Mouse (Mus musculus): ENCODE measurements around the gene Epc2. TPM values are rescaled to one million over a fixed set of nuclear protein-coding genes. Genes with fewer than 3 reads are reported as not detected.

The Epc2 gene
- total RNA-seq, 2 experiments from 2014 or later = 64.6 to 66.6 TPM

GRCm38 (mm10) chr2:49569862-49570777 lies 118.8 kb downstream of the Epc2 start:
- peak; percentile 40 to 42 for DNase-seq (ENCODE audit: low spot score in 2 of 2)

DNA sequence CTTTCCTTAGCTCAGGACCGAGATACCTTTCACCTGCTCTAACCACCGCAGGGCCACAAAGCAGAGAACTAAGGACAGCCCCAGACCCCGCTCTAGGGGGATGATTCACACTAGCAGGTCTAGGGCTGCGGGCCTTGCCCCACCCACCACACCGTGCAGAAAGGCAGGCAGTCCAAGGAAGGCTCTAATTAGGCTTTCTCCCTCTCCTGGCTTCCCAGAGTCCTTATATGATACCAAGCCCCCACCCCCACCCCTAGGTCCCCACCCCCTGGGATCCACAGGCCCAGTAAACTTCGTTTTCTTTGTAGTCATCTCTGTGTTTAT lies 119.5 kb downstream of the Epc2 start:
- DNase-seq (ENCODE audit: low spot score in 2 of 2) = no peak

GRCm38 (mm10) chr2:49571159-49571920 lies 120.1 kb downstream of the Epc2 start:
- DNase-seq (ENCODE audit: low spot score in 2 of 2) = peak in 1 of 2 experiments; percentile 12

DNA sequence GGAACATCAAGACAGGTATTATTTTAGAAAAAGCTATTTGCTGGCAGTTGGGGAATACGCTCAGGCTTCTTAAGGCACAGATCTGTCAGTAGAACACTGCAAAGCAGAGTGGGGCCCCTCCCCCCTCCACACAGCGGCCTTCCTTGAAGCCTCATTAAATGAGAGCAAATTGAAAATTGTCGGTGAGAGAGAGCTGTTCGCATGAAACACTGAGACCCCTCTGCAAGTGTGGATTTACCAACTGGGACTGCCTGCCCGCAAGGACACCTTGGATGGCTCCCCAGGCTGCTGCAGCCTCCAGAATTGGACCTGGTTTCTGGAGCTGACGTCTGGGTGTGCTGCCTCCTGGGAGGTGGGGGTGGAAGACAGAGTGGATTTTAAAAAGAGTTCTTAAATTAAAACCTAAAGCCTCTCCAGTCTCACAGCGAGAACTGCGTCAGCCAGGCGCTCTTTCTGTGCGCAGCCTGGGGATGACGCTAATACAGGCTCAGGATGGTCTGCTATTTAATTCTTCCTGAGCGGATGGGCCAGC lies 120.9 kb downstream of the Epc2 start:
- DNase-seq (ENCODE audit: low spot score in 2 of 2) = peak; percentile 66 to 82

GRCm38 (mm10) chr2:49572684-49573083 lies 121.4 kb downstream of the Epc2 start:
- DNase-seq (ENCODE audit: low spot score in 2 of 2) = no peak

DNA sequence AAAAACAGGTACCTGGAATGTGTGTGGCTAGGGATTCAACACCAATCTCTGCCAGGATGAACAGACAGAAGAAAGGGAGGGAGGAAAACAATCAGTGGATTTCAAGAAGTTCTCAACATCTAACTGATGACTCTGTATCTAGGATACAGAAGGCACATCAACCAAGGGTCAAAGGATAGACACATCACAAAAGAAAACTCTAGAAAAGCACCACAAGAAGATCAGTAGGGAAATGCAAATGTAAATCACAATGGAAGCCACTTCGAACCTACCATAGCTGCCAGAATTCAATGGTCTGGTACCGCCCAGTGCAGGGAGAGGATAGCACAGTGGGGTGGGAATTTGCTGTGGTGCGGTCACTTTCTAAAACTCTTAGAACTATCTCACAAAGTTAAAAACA lies 122.0 kb downstream of the Epc2 start:
- no peak for DNase-seq (ENCODE audit: low spot score in 2 of 2)

- DNase-seq (ENCODE audit: low spot score in 2 of 2) = peak in 1 of 2 experiments; percentile 29
These were observed 129.3 kb downstream of the Epc2 start for GRCm38 (mm10) chr2:49580585-49580984.

DNA sequence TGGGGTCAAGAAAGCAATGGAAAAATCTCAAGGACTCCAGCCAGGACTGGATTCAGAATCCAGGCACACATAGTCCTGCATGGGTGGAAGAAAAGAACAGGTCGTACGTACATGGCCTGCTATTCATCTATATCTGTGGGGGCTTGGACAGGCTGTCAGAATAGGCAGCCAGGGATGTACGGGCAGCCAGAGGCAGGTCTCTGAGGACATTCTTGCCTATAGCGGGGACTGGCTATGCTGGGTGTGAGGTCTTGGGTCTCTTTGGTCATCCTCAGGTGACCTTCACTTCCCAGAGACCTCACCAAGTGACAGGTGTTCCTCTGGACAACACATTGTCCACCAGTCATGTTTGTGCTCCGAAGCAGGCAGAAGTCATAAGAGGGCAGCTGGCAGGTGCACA lies 131.3 kb downstream of the Epc2 start:
- no peak for DNase-seq (ENCODE audit: low spot score in 2 of 2)

- DNase-seq (ENCODE audit: low spot score in 2 of 2) = no peak
These were observed 132.0 kb downstream of the Epc2 start for GRCm38 (mm10) chr2:49583311-49583710.

DNA sequence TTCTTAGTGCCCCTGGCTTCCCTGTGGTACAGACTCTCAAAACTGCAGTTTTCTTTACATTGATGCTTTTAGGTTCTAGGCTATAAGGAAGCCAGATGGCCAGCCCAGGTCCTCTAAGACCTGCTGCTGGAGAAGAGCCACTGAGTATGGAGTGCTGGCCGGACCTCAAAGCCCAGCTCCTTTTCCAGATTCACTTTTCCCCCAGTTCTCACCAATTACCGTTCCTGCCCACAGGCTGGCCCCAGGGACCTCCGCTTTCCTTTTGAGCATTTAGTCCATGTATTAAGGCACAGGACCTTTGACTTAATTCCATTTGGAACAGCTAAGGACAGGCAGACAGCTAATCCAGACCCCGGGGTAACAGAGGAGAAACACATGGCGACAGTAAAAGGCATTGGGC lies 139.2 kb downstream of the Epc2 start:
- no peak for DNase-seq (ENCODE audit: low spot score in 2 of 2)

DNA sequence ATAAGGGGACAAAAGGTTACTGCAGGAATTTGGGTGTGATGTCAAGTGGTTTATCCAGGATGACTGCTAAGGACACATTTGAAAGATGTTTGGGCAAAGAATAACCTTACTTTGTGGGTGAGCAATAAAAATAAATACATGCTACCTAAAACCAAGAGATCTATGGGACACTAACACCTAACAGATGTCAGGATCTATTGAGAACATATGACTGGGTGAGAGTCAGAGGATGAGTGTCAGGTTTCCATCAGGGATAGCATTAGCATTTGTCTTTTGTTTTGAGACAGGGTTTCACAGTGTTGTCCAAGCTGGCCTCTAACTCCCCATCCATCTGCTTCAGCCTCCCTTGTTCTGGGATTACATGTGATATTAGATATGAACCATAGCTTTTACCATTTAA lies 141.6 kb downstream of the Epc2 start:
- no peak for DNase-seq (ENCODE audit: low spot score in 2 of 2)

GRCm38 (mm10) chr2:49594886-49595285 lies 143.6 kb downstream of the Epc2 start:
- DNase-seq (ENCODE audit: low spot score in 2 of 2) = no peak

GRCm38 (mm10) chr2:49596318-49596717 lies 145.0 kb downstream of the Epc2 start:
- DNase-seq (ENCODE audit: low spot score in 2 of 2) = no peak

DNA sequence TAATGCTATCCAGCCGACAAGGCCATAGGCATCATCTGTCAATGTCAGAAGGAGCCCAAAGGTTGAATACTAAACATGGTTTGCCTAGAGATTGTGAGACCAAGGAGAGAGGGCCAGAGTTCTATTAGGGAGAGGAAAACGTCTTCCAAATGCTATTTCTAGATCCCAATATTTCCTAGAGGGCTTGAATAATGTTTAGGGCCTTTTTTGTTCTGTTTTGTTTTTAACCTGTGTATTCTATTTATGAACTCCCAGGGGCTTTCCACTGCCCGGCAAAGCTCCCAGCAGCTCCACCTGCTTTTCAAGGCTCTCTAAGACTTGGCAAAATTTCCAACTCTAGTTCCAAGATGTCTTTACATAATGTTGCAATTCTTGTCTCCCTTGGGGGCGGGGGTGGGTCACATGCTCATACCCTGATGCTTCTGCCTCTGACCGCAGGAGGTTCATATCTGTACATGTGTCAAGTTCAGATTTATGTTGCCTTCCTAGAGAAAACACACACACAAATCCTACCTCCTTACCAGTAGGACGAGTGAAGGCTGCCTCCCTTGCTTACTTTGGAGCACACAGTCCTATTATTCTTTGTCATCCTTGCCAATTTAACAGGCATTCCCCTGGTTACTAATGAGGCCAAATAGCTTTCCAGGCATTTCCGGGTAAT lies 148.9 kb downstream of the Epc2 start:
- no peak for DNase-seq (ENCODE audit: low spot score in 2 of 2)

Other genes starting within 250 kb of the Epc2 start
- gene Kif5c, start 167.8 kb downstream of the Epc2 start, total RNA-seq (2021) = 100 to 1,000 TPM; 536 to 540 TPM

All from left cerebral cortex, adult 18-20 months (tissue).